Mouse (Mus musculus) midbrain, embryonic 14.5 days (tissue): ENCODE measurements around the gene Prn. TPM values are rescaled to one million over a fixed set of nuclear protein-coding genes. Genes with fewer than 3 reads are reported as not detected.

Experiments used
- ATAC-seq: fragments of 200-750 bp; cut with Nextera tagmentation; 2 replicates; pipeline ENCODE4 v1.8.0; 2017; ENCODE audit warnings: moderate number of reproducible peaks, moderate library complexity; ENCODE audit not compliant: low FRiP score, low TSS enrichment
- DNase-seq: peaks from one replicate; pipeline ENCODE4 v3.0.0-alpha.2; 2015
- H3K27ac ChIP-seq: fragments of 300-500 bp; sonication (generic); replicated peaks from 2 replicates; pipeline ENCODE4 v1.5.1; 2014; ENCODE audit warnings: mild to moderate bottlenecking, low read depth, low read length, moderate library complexity
- H3K27me3 ChIP-seq: fragments of 300-500 bp; sonication (generic); 2 replicates; pipeline ENCODE4 v1.6.1; 2014; ENCODE audit warnings: low read length, control low read depth, mixed read lengths; ENCODE audit not compliant: control insufficient read depth, insufficient read depth
- H3K36me3 ChIP-seq: fragments of 300-500 bp; sonication (generic); 2 replicates; pipeline ENCODE4 v1.6.1; 2014; ENCODE audit warnings: low read length, control low read depth; ENCODE audit not compliant: control insufficient read depth, insufficient read depth
- H3K4me1 ChIP-seq: fragments of 300-500 bp; sonication (generic); 2 replicates; pipeline ENCODE4 v1.6.1; 2014; ENCODE audit warnings: mild to moderate bottlenecking, antibody characterized with exemption, low read length, control low read depth; ENCODE audit not compliant: control insufficient read depth, insufficient read depth
- H3K4me2 ChIP-seq: fragments of 300-500 bp; sonication (generic); 2 replicates; pipeline ENCODE4 v1.6.1; 2014; ENCODE audit warnings: mild to moderate bottlenecking, low read length, moderate library complexity
- H3K4me3 ChIP-seq: fragments of 300-500 bp; sonication (generic); replicated peaks from 2 replicates; pipeline ENCODE4 v1.5.1; 2014; ENCODE audit warnings: low read depth, low read length
- H3K9ac ChIP-seq: fragments of 300-500 bp; sonication (generic); replicated peaks from 2 replicates; pipeline ENCODE4 v1.6.1; 2014; ENCODE audit warnings: mild to moderate bottlenecking, low read length, moderate library complexity
- H3K9me3 ChIP-seq: fragments of 300-500 bp; sonication (generic); 2 replicates; pipeline ENCODE4 v1.6.1; 2016; ENCODE audit warnings: low read length, control low read depth, mixed read lengths; ENCODE audit not compliant: control insufficient read depth
- WGBS: fragments of 180-500 bp; shearing (Covaris S2); extraction: QIAGEN DNeasy Blood & Tissue Kit; methylation state at CpG from one replicate; pipeline ENCODE4 v1.1.7; 2014; 5-methylcytosine and 5-hydroxymethylcytosine counted together
- polyA plus RNA-seq: library from polyadenylated mRNA; unstranded; fragments of >200 nt; fragmentation: Nextera tagmentation; extraction: Ambion mirVana; gene quantifications from 2 replicates; pipeline ENCODE4 v1.2.1, GENCODE M21; 2014

The Prn gene
- polyA plus RNA-seq: not detected in 2 replicates

GRCm38 (mm10) chr2:131909683-131910572 is at the start of gene Prn, which contains the start of gene Prnp:
Gene Prn, plus strand, starts transcription at chr2:131909957.
Gene Prnp, plus strand, starts transcription at chr2:131909928.
- 4% methylated on average over 52 of the region's 52 CpGs for WGBS
- Histone ChIP-seq H3K4me3 (peak within 1 kb of the TSS; percentile 75), H3K4me1 (peaks cover 17% of the 10 kb centered on the region), H3K27me3 (no peaks in the 10 kb centered on the region), H3K4me2 (peak within 1 kb of the TSS; percentile 67), H3K9me3 (no peaks in the 10 kb centered on the region), H3K27ac (peak within 1 kb of the TSS; percentile 95), H3K9ac (peak within 1 kb of the TSS; percentile 95), H3K36me3 (0 out of 2 replicates have a peak, but pooled peaks cover 4% of the 10 kb centered on the region)
- ATAC-seq (peak; percentile 94), DNase-seq (peak; percentile 97)

DNA sequence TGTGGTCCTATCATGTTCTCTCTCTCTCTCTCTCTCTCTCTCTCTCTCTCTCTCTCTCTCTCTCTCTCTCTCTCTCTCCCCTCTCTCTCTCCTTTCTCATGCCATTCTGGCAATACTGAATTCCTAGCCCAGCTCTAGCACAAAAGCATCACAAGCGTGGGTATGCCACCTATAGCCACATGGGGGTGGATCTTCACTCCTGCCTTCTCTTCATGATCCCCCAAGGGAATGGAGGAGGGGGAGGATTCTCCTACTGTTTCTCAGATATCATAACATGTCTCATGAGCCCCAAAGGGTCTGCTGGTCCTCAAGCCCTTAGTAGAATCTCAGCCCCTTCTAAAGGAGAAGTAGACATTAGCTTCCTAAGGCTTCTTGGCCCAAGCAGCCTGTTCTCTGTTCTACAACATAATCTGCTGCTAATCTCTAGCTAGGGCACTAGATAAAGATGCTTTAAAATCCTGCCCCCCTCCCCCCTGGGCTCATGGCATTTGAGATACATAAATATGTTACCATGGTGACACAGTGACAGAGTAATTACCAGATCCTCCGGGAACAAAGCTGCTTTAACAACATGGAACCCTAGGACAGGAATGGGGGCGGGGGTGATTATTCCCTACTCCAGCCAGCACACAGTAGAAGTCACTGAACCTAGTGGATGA is 47.0 kb upstream of the Prn start:
- WGBS: 23% methylated on average over 3 of the region's 3 CpGs
- H3K9me3 ChIP-seq: 0 out of 2 replicates have a peak, but pooled peaks cover 3% of the 10 kb centered on the region
- no peak overlapping the region for H3K9ac ChIP-seq
- H3K36me3 ChIP-seq: no peaks in the 10 kb centered on the region
- no peak overlapping the region for H3K27ac ChIP-seq
- H3K4me2 ChIP-seq: no peak overlapping the region
- no peaks in the 10 kb centered on the region for H3K4me1 ChIP-seq
- ATAC-seq: peak; percentile 72
- no peak overlapping the region for H3K4me3 ChIP-seq
- no peaks in the 10 kb centered on the region for H3K27me3 ChIP-seq
- peak; percentile 71 for DNase-seq

DNA sequence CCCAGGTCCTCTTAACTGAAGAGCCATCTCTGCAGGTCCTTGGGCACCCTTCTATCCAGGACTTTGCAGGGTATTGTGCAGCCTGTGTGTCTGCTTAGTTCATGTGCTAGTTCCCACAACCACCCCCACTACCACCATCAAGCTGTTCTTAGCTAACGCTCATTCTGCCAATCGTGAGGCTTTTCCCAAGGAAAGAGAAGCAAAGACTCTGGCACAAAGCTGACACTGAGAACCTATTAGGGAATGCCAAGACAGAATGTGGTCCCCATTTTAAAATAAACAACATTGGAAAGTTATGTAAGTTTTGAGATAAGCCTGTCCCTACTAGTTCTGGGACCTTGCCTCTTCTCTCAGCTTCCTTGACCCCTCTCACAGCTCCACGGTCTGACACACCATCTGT is 46.3 kb upstream of the Prn start:
- 82% methylated on average over 3 of the region's 3 CpGs for WGBS
- Histone ChIP-seq H3K4me3 (no peak overlapping the region), H3K27ac (no peak overlapping the region), H3K36me3 (no peaks in the 10 kb centered on the region), H3K27me3 (no peaks in the 10 kb centered on the region), H3K4me1 (no peaks in the 10 kb centered on the region), H3K4me2 (no peak overlapping the region), H3K9ac (no peak overlapping the region), H3K9me3 (0 out of 2 replicates have a peak, but pooled peaks cover 3% of the 10 kb centered on the region)
- DNase-seq (no peak), ATAC-seq (no peak)

- no peaks in the 10 kb centered on the region for H3K4me1 ChIP-seq
- no peaks in the 10 kb centered on the region for H3K36me3 ChIP-seq
- H3K9ac ChIP-seq: no peak overlapping the region
- DNase-seq (no peak), ATAC-seq (no peak)
- WGBS: 93% methylated on average over 2 of the region's 2 CpGs
- no peak overlapping the region for H3K4me2 ChIP-seq
- H3K27me3 ChIP-seq: no peaks in the 10 kb centered on the region
- H3K27ac ChIP-seq: no peak overlapping the region
- H3K9me3 ChIP-seq: 0 out of 2 replicates have a peak, but pooled peaks cover 3% of the 10 kb centered on the region
- H3K4me3 ChIP-seq: no peak overlapping the region
Measured at GRCm38 (mm10) chr2:131864262-131864796, 45.4 kb upstream of the Prn start.

DNA sequence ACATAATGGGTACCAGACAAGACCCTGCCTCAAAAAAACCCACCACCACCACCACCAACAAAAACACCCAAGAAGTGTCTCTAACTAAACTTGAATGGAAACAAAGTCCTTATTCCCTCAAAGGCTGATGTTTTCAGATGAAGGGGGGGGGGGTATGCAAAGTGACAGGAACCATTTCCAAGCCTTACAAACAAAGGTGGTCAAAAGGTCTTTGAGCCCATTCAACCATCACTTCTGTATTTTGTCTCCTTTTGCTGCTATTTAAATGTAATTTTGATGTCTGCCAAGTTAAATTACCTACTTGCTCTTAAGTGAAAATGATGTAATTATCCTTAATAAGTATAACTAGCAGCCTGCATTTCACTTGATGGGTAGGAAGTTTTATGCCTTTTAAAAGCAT is 43.1 kb upstream of the Prn start:
- ATAC-seq (no peak), DNase-seq (no peak)
- no peaks in the 10 kb centered on the region for H3K4me1 ChIP-seq
- H3K4me2 ChIP-seq: no peak overlapping the region
- no peaks in the 10 kb centered on the region for H3K27me3 ChIP-seq
- H3K4me3 ChIP-seq: no peak overlapping the region
- H3K9ac ChIP-seq: no peak overlapping the region
- H3K36me3 ChIP-seq: no peaks in the 10 kb centered on the region
- no peaks in the 10 kb centered on the region for H3K9me3 ChIP-seq
- H3K27ac ChIP-seq: no peak overlapping the region

- H3K9me3 ChIP-seq: no peaks in the 10 kb centered on the region
- no peak for DNase-seq
- H3K36me3 ChIP-seq: no peaks in the 10 kb centered on the region
- no peak overlapping the region for H3K4me3 ChIP-seq
- H3K27me3 ChIP-seq: no peaks in the 10 kb centered on the region
- no peak for ATAC-seq
- H3K4me2 ChIP-seq: no peak overlapping the region
- WGBS: 94% methylated on average over 5 of the region's 5 CpGs
- H3K9ac ChIP-seq: no peak overlapping the region
- H3K27ac ChIP-seq: no peak overlapping the region
- H3K4me1 ChIP-seq: no peaks in the 10 kb centered on the region
Measured at GRCm38 (mm10) chr2:131868983-131869382, 40.8 kb upstream of the Prn start.

GRCm38 (mm10) chr2:131873376-131873775 is 36.4 kb upstream of the Prn start:
- no peak for DNase-seq
- Histone ChIP-seq H3K36me3 (no peaks in the 10 kb centered on the region), H3K9me3 (no peaks in the 10 kb centered on the region), H3K27me3 (no peaks in the 10 kb centered on the region), H3K4me1 (no peaks in the 10 kb centered on the region), H3K9ac (no peak overlapping the region), H3K4me2 (no peak overlapping the region), H3K27ac (no peak overlapping the region), H3K4me3 (no peak overlapping the region)
- WGBS: 74% methylated on average over 1 of the region's 1 CpGs
- no peak for ATAC-seq

DNA sequence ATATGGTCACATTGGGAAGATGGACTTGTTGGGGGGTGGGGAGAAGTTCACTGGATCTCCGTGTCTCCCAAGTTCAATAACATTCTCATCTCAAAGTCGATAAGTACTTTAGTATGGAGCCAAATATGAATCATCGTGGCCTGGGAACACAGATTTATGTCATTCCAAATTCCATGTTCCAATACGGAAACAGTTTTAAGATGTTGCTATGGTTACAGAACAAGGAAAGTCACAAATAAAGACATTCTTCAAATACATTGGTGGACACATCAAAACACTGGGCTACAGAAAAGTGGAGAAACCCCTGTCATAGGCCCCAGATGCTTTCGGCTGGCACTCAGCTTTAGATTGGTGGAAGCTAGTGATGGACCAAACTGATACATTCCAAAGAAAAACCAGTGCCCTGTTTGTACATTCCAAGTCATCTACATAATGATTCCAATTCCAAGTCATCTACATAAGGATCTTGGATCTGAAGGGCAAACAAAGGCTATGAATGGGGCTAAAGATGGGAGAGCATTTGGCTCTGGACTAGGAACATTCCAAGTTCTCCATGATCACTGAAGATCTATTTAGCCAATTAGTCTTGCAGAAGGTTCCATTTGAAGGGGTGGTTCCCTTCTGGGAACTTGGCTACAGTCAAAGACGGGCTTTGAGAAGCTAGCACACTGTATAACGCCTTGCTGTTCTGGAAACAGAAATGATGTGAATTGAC is 33.0 kb upstream of the Prn start:
- ATAC-seq (no peak), DNase-seq (no peak)
- Histone ChIP-seq H3K36me3 (no peaks in the 10 kb centered on the region), H3K9ac (no peak overlapping the region), H3K27me3 (no peaks in the 10 kb centered on the region), H3K4me1 (no peaks in the 10 kb centered on the region), H3K4me3 (no peak overlapping the region), H3K4me2 (no peak overlapping the region), H3K27ac (no peak overlapping the region), H3K9me3 (no peaks in the 10 kb centered on the region)
- WGBS: 93% methylated on average over 7 of the region's 7 CpGs
